Mouse (Mus musculus) kidney, postnatal 0 days (tissue): ENCODE data around the gene Nrgn. TPM values are rescaled to one million over a fixed set of nuclear protein-coding genes. Genes with fewer than 3 reads are reported as not detected.

Experiments
- ATAC-seq: fragments of 200-750 bp; cut with Nextera tagmentation; replicated peaks from 2 replicates; pipeline ENCODE4 v1.8.0; 2017; ENCODE audit warnings: low read depth, moderate number of reproducible peaks, moderate TSS enrichment, moderate library complexity; ENCODE audit not compliant: low FRiP score
- DNase-seq: peaks from one replicate; pipeline ENCODE4 v3.0.0-alpha.2; 2016; ENCODE audit warnings: low spot score
- H3K27ac ChIP-seq: fragments of 300-500 bp; sonication (generic); 2 replicates; pipeline ENCODE4 v1.5.1; 2014; ENCODE audit warnings: mild to moderate bottlenecking
- H3K27me3 ChIP-seq: fragments of 300-500 bp; sonication (generic); 2 replicates; pipeline ENCODE4 v1.6.1; 2014; ENCODE audit warnings: low read length, mixed read lengths; ENCODE audit not compliant: insufficient read depth
- H3K36me3 ChIP-seq: fragments of 300-500 bp; sonication (generic); 2 replicates; pipeline ENCODE4 v1.6.1; 2014; ENCODE audit warnings: low read length, mixed read lengths; ENCODE audit not compliant: insufficient read depth
- H3K4me1 ChIP-seq: fragments of 300-500 bp; sonication (generic); replicated peaks from 2 replicates; pipeline ENCODE4 v1.6.1; 2014; ENCODE audit warnings: antibody characterized with exemption, low read length, mixed read lengths; ENCODE audit not compliant: insufficient read depth
- H3K4me2 ChIP-seq: fragments of 300-500 bp; sonication (generic); 2 replicates; pipeline ENCODE4 v1.6.1; 2014; ENCODE audit warnings: mild to moderate bottlenecking, low read length, moderate library complexity, mixed read lengths
- H3K4me3 ChIP-seq: fragments of 300-500 bp; sonication (generic); replicated peaks from 2 replicates; pipeline ENCODE4 v1.5.1; 2014; ENCODE audit warnings: low read depth, low read length
- H3K9ac ChIP-seq: fragments of 300-500 bp; sonication (generic); 2 replicates; pipeline ENCODE4 v1.6.1; 2014; ENCODE audit warnings: low read depth, low read length
- H3K9me3 ChIP-seq: fragments of 300-500 bp; sonication (generic); replicated peaks from 2 replicates; pipeline ENCODE4 v1.6.1; 2016; ENCODE audit warnings: low read length, inconsistent platforms, mixed read lengths
- CTCF ChIP-seq: IDR thresholded peaks from 2 replicates; pipeline ENCODE4 v1.5.1; 2016; ENCODE audit warnings: antibody characterized with exemption, low read depth, mild to moderate bottlenecking, moderate library complexity
- WGBS: fragments of 180-500 bp; shearing (Covaris S2); extraction: QIAGEN DNeasy Blood & Tissue Kit; methylation state at CpG from one replicate; pipeline ENCODE4 v1.1.7; 2014; 5-methylcytosine and 5-hydroxymethylcytosine counted together
- polyA plus RNA-seq: library from polyadenylated mRNA; unstranded; fragments of >200 nt; fragmentation: Nextera tagmentation; extraction: Ambion mirVana; gene quantifications from 2 replicates; pipeline ENCODE4 v1.2.1, GENCODE M21; 2015

The Nrgn gene
- polyA plus RNA-seq, 1 experiment from 2014 or later, result 3.3 TPM

DNA sequence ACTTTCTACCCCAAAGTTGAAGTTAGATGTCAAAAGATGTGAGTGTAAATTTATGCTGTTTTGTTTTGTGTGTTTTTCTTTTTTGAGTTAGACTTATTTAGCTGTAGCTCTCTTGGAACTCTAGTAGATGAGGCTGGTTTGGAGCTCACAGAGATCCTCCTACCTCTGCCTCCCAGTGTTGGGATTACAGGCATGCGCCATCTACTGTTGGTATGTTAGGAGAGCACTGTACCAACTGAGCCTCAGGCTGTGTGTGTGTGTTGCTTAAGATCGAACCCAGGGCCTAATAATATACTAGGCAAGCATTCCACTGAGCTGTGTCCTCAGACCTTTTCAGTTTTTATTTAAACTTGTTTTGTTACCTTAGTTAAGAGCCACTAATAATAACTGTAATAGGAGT lies 40.6 kb downstream of the Nrgn start:
- Histone ChIP-seq H3K27ac (no peak overlapping the region), H3K9ac (no peak overlapping the region), H3K27me3 (no peaks in the 10 kb centered on the region), H3K4me3 (no peak overlapping the region), H3K4me2 (no peak overlapping the region), H3K9me3 (no peaks in the 10 kb centered on the region), H3K4me1 (0 out of 2 replicates have a peak, but pooled peaks cover 7% of the 10 kb centered on the region), H3K36me3 (no peaks in the 10 kb centered on the region)
- no peak for ATAC-seq
- TF ChIP-seq CTCF, result peak; percentile 24; the same call in 1 of the 2 replicates
- 91% methylated on average over 2 of the region's 2 CpGs for WGBS
- DNase-seq, result no peak

DNA sequence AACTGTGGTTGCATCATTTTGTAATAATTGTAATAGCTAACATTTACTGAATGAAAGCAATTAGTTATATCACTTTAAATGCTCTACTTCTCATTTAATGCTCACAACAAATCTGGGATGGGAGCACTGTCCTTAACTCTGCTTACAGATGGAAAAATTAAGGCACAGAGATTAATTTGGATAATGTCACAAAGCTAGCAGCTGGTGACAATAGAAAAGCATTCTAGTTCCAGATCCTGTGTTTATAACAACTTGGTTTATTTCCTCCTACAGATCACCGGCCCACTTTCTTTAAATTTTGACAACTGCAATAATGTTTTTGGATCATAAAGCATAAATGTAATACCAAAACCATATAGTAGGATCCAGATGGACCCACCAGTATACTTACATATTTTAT lies 46.7 kb downstream of the Nrgn start:
- Histone ChIP-seq H3K36me3 (no peaks in the 10 kb centered on the region), H3K27ac (no peak overlapping the region), H3K9ac (no peak overlapping the region), H3K4me1 (0 out of 2 replicates have a peak, but pooled peaks cover 5% of the 10 kb centered on the region), H3K4me2 (no peak overlapping the region), H3K27me3 (no peaks in the 10 kb centered on the region), H3K9me3 (no peaks in the 10 kb centered on the region), H3K4me3 (no peak overlapping the region)
- ATAC-seq (no peak), DNase-seq (no peak)
- no peak for TF ChIP-seq CTCF
- WGBS, result 80% methylated on average over 1 of the region's 1 CpGs

DNA sequence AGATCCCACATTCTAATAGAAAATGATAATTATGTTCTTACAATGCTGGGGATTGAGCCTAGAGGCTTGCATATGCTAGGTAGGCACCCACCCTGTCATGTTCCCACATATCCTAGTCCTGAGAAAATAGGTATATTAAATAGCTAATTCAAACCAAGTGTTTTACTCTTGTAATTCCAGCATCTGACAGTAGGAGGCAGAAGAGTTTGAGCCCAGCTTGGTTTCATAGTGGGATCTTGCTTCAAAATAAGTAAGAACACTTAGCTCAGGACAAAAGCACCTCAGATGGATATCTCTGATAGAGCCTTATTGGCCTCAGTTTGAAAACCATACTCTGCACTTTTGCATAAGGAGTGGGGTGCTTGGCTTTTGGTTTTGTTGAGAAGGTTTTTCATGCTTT lies 48.4 kb downstream of the Nrgn start:
- TF ChIP-seq CTCF, result no peak; the same call in 1 of the 2 replicates
- H3K9ac ChIP-seq, result no peak overlapping the region
- H3K36me3 ChIP-seq, result no peaks in the 10 kb centered on the region
- ATAC-seq (no peak), DNase-seq (no peak)
- H3K4me3 ChIP-seq, result no peak overlapping the region
- no peak overlapping the region for H3K27ac ChIP-seq
- H3K4me2 ChIP-seq, result no peak overlapping the region
- no peaks in the 10 kb centered on the region for H3K27me3 ChIP-seq
- 0 out of 2 replicates have a peak, but pooled peaks cover 5% of the 10 kb centered on the region for H3K4me1 ChIP-seq
- no peaks in the 10 kb centered on the region for H3K9me3 ChIP-seq

DNA sequence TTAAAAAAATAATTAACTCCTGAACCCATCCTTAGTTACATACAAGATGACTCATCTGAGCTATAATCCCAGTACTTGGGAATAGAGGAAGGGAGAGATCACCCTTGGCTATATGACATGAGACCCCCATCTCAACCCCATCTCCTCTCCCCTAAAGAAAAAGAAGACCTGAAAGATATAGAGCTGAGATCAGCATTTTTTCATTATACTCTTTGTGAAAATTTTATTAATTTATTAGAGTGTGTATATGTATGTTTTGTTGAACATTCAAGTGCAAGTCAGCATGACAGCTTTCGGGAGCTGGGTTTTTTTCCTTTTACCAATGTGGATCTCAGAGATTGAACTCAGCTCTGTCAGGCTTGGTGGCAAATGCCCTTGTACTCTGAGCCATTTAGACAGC lies 51.5 kb downstream of the Nrgn start:
- no peaks in the 10 kb centered on the region for H3K27me3 ChIP-seq
- H3K36me3 ChIP-seq, result no peaks in the 10 kb centered on the region
- H3K4me1 ChIP-seq, result no peaks in the 10 kb centered on the region
- H3K9ac ChIP-seq, result no peak overlapping the region
- no peak for DNase-seq
- WGBS, result 92% methylated on average over 1 of the region's 1 CpGs
- no peak for ATAC-seq
- H3K9me3 ChIP-seq, result no peaks in the 10 kb centered on the region
- no peak overlapping the region for H3K27ac ChIP-seq
- H3K4me2 ChIP-seq, result no peak overlapping the region
- TF ChIP-seq CTCF, result no peak
- no peak overlapping the region for H3K4me3 ChIP-seq

GRCm38 (mm10) chr9:37500201-37500600 lies 52.5 kb downstream of the Nrgn start:
- 91% methylated on average over 3 of the region's 3 CpGs for WGBS
- Histone ChIP-seq H3K9me3 (no peaks in the 10 kb centered on the region), H3K27ac (no peak overlapping the region), H3K27me3 (no peaks in the 10 kb centered on the region), H3K4me1 (no peaks in the 10 kb centered on the region), H3K9ac (no peak overlapping the region), H3K36me3 (no peaks in the 10 kb centered on the region), H3K4me3 (no peak overlapping the region), H3K4me2 (no peak overlapping the region)
- DNase-seq (no peak), ATAC-seq (no peak)
- no peak for TF ChIP-seq CTCF

DNA sequence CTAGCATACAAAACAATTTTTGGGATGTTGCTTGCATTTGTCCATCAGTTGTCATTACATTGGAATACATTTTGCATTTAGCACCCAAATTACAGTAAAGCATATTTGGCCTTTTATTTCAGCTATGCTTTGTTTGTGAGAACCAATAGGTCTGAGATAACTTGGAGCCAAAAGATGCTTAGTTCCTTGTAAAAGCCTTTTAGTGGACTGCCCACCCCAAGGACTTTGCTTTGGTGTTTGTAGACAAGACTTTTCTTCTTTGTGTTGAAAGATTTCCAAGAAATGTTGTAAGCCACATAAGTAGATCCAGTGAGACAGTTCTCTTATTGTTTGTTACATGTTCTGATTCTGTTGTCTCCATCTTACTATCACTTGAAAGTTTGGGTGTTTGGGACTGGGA lies 56.4 kb downstream of the Nrgn start:
- ATAC-seq (no peak), DNase-seq (no peak)
- TF ChIP-seq CTCF, result no peak
- H3K4me3 ChIP-seq, result no peak overlapping the region
- H3K4me1 ChIP-seq, result no peaks in the 10 kb centered on the region
- no peak overlapping the region for H3K4me2 ChIP-seq
- H3K9ac ChIP-seq, result no peak overlapping the region
- no peak overlapping the region for H3K27ac ChIP-seq
- 0 out of 2 replicates have a peak, but pooled peaks cover 4% of the 10 kb centered on the region for H3K36me3 ChIP-seq
- H3K27me3 ChIP-seq, result no peaks in the 10 kb centered on the region
- H3K9me3 ChIP-seq, result no peaks in the 10 kb centered on the region

- no peak overlapping the region for H3K4me2 ChIP-seq
- ATAC-seq, result no peak
- 0 out of 2 replicates have a peak, but pooled peaks cover under 1% of the 10 kb centered on the region for H3K4me1 ChIP-seq
- H3K27ac ChIP-seq, result no peak overlapping the region
- WGBS, result 43% methylated on average over 3 of the region's 3 CpGs
- no peaks in the 10 kb centered on the region for H3K9me3 ChIP-seq
- TF ChIP-seq CTCF, result no peak
- no peak overlapping the region for H3K4me3 ChIP-seq
- no peak overlapping the region for H3K9ac ChIP-seq
- H3K36me3 ChIP-seq, result 0 out of 2 replicates have a peak, but pooled peaks cover 4% of the 10 kb centered on the region
- H3K27me3 ChIP-seq, result no peaks in the 10 kb centered on the region
- DNase-seq, result no peak
Observed at GRCm38 (mm10) chr9:37495761-37496160, 56.9 kb downstream of the Nrgn start.

Other genes starting within 250 kb of the Nrgn start
- 4.8 TPM in 2 replicates for gene Ccdc15, start 204.5 kb downstream of the Nrgn start, polyA plus RNA-seq
- gene Hepacam, start 185.6 kb downstream of the Nrgn start, polyA plus RNA-seq, result 0.09 and 0.16 TPM in 2 replicates
- gene Robo4, start 151.0 kb downstream of the Nrgn start, polyA plus RNA-seq, result 17.5 and 19.4 TPM in 2 replicates
- gene Robo3, start 119.7 kb downstream of the Nrgn start, polyA plus RNA-seq, result 0.25 and 0.51 TPM in 2 replicates
- 15.1 and 16.9 TPM in 2 replicates for gene Msantd2, start 63.6 kb downstream of the Nrgn start, polyA plus RNA-seq
- 68.5 and 70.7 TPM in 2 replicates for gene Esam, start 24.8 kb downstream of the Nrgn start, polyA plus RNA-seq
- 4.2 and 5.5 TPM in 2 replicates for gene Vsig2, start 13.6 kb downstream of the Nrgn start, polyA plus RNA-seq
- 10.2 and 10.6 TPM in 2 replicates for gene Siae, start 2.8 kb upstream of the Nrgn start, polyA plus RNA-seq
- gene Spa17, start 60.8 kb upstream of the Nrgn start, polyA plus RNA-seq, result 10.7 and 12.3 TPM in 2 replicates
- gene Tbrg1, start 104.4 kb upstream of the Nrgn start, polyA plus RNA-seq, result 135 and 144 TPM in 2 replicates
- gene Panx3, start 116.3 kb upstream of the Nrgn start, polyA plus RNA-seq, result 0.12 TPM in 1 of 2 replicates, not detected in the other
- gene Olfr160, start 163.3 kb upstream of the Nrgn start, polyA plus RNA-seq, result not detected in 2 replicates
- gene Olfr874, start 192.2 kb upstream of the Nrgn start, polyA plus RNA-seq, result not detected in 2 replicates
- 0.05 and 0.22 TPM in 2 replicates for gene Olfr875, start 219.0 kb upstream of the Nrgn start, polyA plus RNA-seq